ENCODE assay signal across 33 mouse cellular contexts in genomic region chr13:98470321-98470720, GRCm38 (mm10). TPM values are rescaled to one million over a fixed set of nuclear protein-coding genes. Genes with fewer than 3 reads are reported as not detected.
"Had no signal": no experiment of that assay in that cellular context is flagged by ENCODE, and none has a peak within 500 bp of the region (broad histone marks: within the 10 kb centered on the region; RNA-seq: fewer than 3 reads in every experiment).

No protein-coding gene starts in this region.

- ATAC-seq: hindbrain, postnatal 0 days; intestine, embryonic 16.5 days; liver, postnatal 0 days had no signal

- H3K9me3 ChIP-seq: hindbrain, embryonic 13.5 days; hindbrain, embryonic 15.5 days; kidney, embryonic 15.5 days; limb, embryonic 12.5 days; liver, embryonic 13.5 days; liver, embryonic 15.5 days had no signal

- H3K27me3 ChIP-seq: hindbrain, embryonic 15.5 days; liver, embryonic 13.5 days; liver, embryonic 15.5 days had no signal

- H3K36me3 ChIP-seq: hindbrain, embryonic 13.5 days; hindbrain, embryonic 15.5 days; kidney, embryonic 15.5 days; limb, embryonic 12.5 days; liver, embryonic 13.5 days; liver, embryonic 15.5 days had no signal

- DNase-seq: gastrocnemius, postnatal 14 days; gastrocnemius, postnatal 36 days; kidney, adult 11 months; kidney, adult 2 months; kidney, adult 9 months; kidney, postnatal 14 days; kidney, postnatal 36 days; left cerebral cortex, postnatal 4 days; liver; liver, embryonic 13.5 days; liver, postnatal 0 days had no signal

- H3K4me2 ChIP-seq: heart, embryonic 11.5 days; hindbrain, embryonic 13.5 days; hindbrain, embryonic 15.5 days; kidney, embryonic 15.5 days; limb, embryonic 12.5 days; liver, embryonic 11.5 days; liver, embryonic 13.5 days; liver, embryonic 15.5 days had no signal

- H3K27ac ChIP-seq: heart, adult 2 months; hindbrain, embryonic 13.5 days; hindbrain, embryonic 15.5 days; hindbrain, postnatal 0 days; kidney, embryonic 15.5 days; kidney, postnatal 0 days; limb, embryonic 12.5 days; liver, embryonic 13.5 days; liver, embryonic 15.5 days had no signal

- H3K9ac ChIP-seq: hindbrain, embryonic 13.5 days; hindbrain, embryonic 15.5 days; kidney, embryonic 15.5 days; limb, embryonic 12.5 days; liver, embryonic 13.5 days; liver, embryonic 15.5 days; liver, postnatal 0 days had no signal

- H3K4me3 ChIP-seq: heart, adult 2 months; hindbrain, embryonic 13.5 days; hindbrain, embryonic 15.5 days; kidney, embryonic 15.5 days; limb, embryonic 12.5 days; liver, embryonic 13.5 days; liver, embryonic 15.5 days had no signal

- H3K4me1 ChIP-seq: hindbrain, embryonic 13.5 days; hindbrain, embryonic 15.5 days; liver, embryonic 13.5 days; liver, embryonic 15.5 days had no signal

RNA-seq across cellular contexts. Expression of gene Gm10320, which starts 21.5 kb away (rescaled TPM):
- total RNA-seq: gastrocnemius, adult 8-10 months; gastrocnemius, postnatal 14 days; gastrocnemius, postnatal 36 days; heart, adult 2 months; heart, postnatal 10 days; heart, postnatal 25 days; hematopoietic stem cell, adult 5-6 weeks; layer of hippocampus, adult 18-20 months; layer of hippocampus, postnatal 10 days; layer of hippocampus, postnatal 25 days; left cerebral cortex, adult 18-20 months; left cerebral cortex, adult 8-10 months; left cerebral cortex, postnatal 10 days; left cerebral cortex, postnatal 25 days; left cerebral cortex, postnatal 4 days had no signal
